Mouse (Mus musculus) stomach, embryonic 14.5 days (tissue): ENCODE data around the gene Farp1. TPM values are rescaled to one million over a fixed set of nuclear protein-coding genes. Genes with fewer than 3 reads are reported as not detected.

Experiments
- ATAC-seq: fragments of 200-750 bp; cut with Nextera tagmentation; 2 replicates; pipeline ENCODE4 v1.8.0; 2017; ENCODE audit warnings: low read depth, moderate TSS enrichment; ENCODE audit not compliant: insufficient number of reproducible peaks, insufficient read depth, low FRiP score
- H3K27ac ChIP-seq: fragments of 300-500 bp; sonication (generic); 2 replicates; pipeline ENCODE4 v1.5.1; 2014; ENCODE audit warnings: mild to moderate bottlenecking, low read length, moderate library complexity, mixed read lengths
- H3K27me3 ChIP-seq: fragments of 300-500 bp; sonication (generic); 2 replicates; pipeline ENCODE4 v1.6.1; 2014; ENCODE audit warnings: low read length, control low read depth, mixed read lengths; ENCODE audit not compliant: control insufficient read depth, insufficient read depth
- H3K36me3 ChIP-seq: fragments of 300-500 bp; sonication (generic); 2 replicates; pipeline ENCODE4 v1.6.1; 2014; ENCODE audit warnings: mild to moderate bottlenecking, control low read depth, low read length, moderate library complexity, mixed read lengths; ENCODE audit not compliant: control insufficient read depth, insufficient read depth
- H3K4me1 ChIP-seq: fragments of 300-500 bp; sonication (generic); 2 replicates; pipeline ENCODE4 v1.6.1; 2014; ENCODE audit warnings: low read length, control low read depth, mixed read lengths; ENCODE audit not compliant: control insufficient read depth, insufficient read depth
- H3K4me2 ChIP-seq: fragments of 300-500 bp; sonication (generic); replicated peaks from 2 replicates; pipeline ENCODE4 v1.6.1; 2014; ENCODE audit warnings: low read depth, low read length, control low read depth
- H3K4me3 ChIP-seq: fragments of 300-500 bp; sonication (generic); 2 replicates; pipeline ENCODE4 v1.5.1; 2014; ENCODE audit warnings: low read depth, low read length, control low read depth
- H3K9ac ChIP-seq: fragments of 300-500 bp; sonication (generic); replicated peaks from 2 replicates; pipeline ENCODE4 v1.6.1; 2014; ENCODE audit warnings: low read depth, mild to moderate bottlenecking, control low read depth, low read length, moderate library complexity, mixed read lengths
- H3K9me3 ChIP-seq: fragments of 300-500 bp; sonication (generic); 2 replicates; pipeline ENCODE4 v1.6.1; 2016; ENCODE audit warnings: low read depth, low read length, control low read depth; ENCODE audit not compliant: control insufficient read depth
- WGBS: fragments of 180-500 bp; shearing (Covaris S2); extraction: QIAGEN DNeasy Blood & Tissue Kit; methylation state at CpG from one replicate; pipeline ENCODE4 v1.1.7; 2014; 5-methylcytosine and 5-hydroxymethylcytosine counted together
- polyA plus RNA-seq: library from polyadenylated mRNA; unstranded; fragments of >200 nt; fragmentation: Nextera tagmentation; extraction: Ambion mirVana; gene quantifications from 2 replicates; pipeline ENCODE4 v1.2.1, GENCODE M21; 2014

Gene Farp1
- polyA plus RNA-seq, 1 experiment from 2014 or later = 22.2 TPM

- 72% methylated on average over 8 of the region's 8 CpGs for WGBS
- H3K27me3 ChIP-seq = no peaks in the 10 kb centered on the region
- no peak overlapping the region for H3K27ac ChIP-seq
- H3K4me3 ChIP-seq = no peak overlapping the region
- no peaks in the 10 kb centered on the region for H3K4me1 ChIP-seq
- H3K4me2 ChIP-seq = no peak overlapping the region
- H3K9ac ChIP-seq = no peak overlapping the region
- H3K36me3 ChIP-seq = no peaks in the 10 kb centered on the region
- H3K9me3 ChIP-seq = no peaks in the 10 kb centered on the region
- ATAC-seq = no peak
These were observed 9.6 kb upstream of the Farp1 start for GRCm38 (mm10) chr14:121025381-121025780.

GRCm38 (mm10) chr14:121031396-121031795 lies 3.6 kb upstream of the Farp1 start:
- H3K4me2 ChIP-seq = no peak overlapping the region
- no peaks in the 10 kb centered on the region for H3K9me3 ChIP-seq
- WGBS = 74% methylated on average over 2 of the region's 2 CpGs
- H3K36me3 ChIP-seq = no peaks in the 10 kb centered on the region
- H3K27me3 ChIP-seq = no peaks in the 10 kb centered on the region
- H3K27ac ChIP-seq = no peak overlapping the region
- H3K4me1 ChIP-seq = 0 out of 2 replicates have a peak, but pooled peaks cover 4% of the 10 kb centered on the region
- H3K4me3 ChIP-seq = no peak overlapping the region
- ATAC-seq = no peak
- H3K9ac ChIP-seq = no peak overlapping the region

GRCm38 (mm10) chr14:121034525-121034924 lies 475 bp upstream of the Farp1 start:
- Histone ChIP-seq H3K4me3 (peak overlapping the region; percentile 95), H3K9ac (no peak overlapping the region), H3K9me3 (no peaks in the 10 kb centered on the region), H3K27me3 (no peaks in the 10 kb centered on the region), H3K4me1 (peaks cover 24% of the 10 kb centered on the region), H3K27ac (no peak overlapping the region), H3K4me2 (peak overlapping the region; percentile 88), H3K36me3 (no peaks in the 10 kb centered on the region)
- no peak for ATAC-seq
- 27% methylated on average over 10 of the region's 10 CpGs for WGBS

GRCm38 (mm10) chr14:121035663-121036473 lies 868 bp downstream of the Farp1 start:
- Histone ChIP-seq H3K9me3 (no peaks in the 10 kb centered on the region), H3K27ac (peak overlapping the region; percentile 78), H3K4me2 (peak overlapping the region; percentile 88), H3K4me3 (peak overlapping the region; percentile 95), H3K4me1 (peaks cover 24% of the 10 kb centered on the region), H3K36me3 (no peaks in the 10 kb centered on the region), H3K9ac (peak overlapping the region; percentile 92), H3K27me3 (no peaks in the 10 kb centered on the region)
- under 1% methylated on average over 56 of the region's 100 CpGs for WGBS
- ATAC-seq = peak; percentile 80

DNA sequence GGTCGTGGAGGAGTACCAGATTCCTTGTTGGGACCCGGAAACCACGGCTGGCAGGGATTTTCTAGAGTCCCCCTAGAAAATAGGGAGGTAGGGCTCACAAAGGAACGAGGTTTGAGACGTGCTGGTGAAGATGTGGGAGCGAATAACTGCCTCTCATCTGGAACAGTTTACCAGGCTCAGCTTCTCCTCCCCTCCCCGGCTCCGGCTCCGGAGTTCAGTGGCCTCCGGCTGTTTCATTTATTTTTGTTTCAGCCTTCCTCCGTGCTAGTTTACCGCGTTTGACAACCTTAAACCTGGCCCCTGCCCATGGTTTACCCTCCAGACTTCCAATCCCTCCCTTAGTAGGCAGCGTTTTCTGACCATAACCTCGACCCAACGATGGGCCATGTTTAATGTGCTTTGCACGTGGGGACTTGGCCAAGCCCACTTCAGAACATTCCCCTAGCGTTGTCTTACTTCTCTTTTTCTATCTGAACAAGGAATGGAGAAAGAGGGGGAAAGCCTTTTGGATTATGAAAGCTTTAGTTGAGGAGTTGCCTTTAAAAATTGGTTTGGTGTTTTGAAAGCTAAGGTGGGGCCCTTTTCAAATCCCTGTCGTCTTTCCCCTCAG lies 1.7 kb downstream of the Farp1 start:
- WGBS = under 1% methylated on average over 19 of the region's 19 CpGs
- peaks cover 24% of the 10 kb centered on the region for H3K4me1 ChIP-seq
- H3K9ac ChIP-seq = peak overlapping the region; percentile 92
- H3K4me2 ChIP-seq = peak overlapping the region; percentile 88
- H3K27ac ChIP-seq = peak overlapping the region; percentile 78
- no peaks in the 10 kb centered on the region for H3K36me3 ChIP-seq
- H3K27me3 ChIP-seq = no peaks in the 10 kb centered on the region
- no peaks in the 10 kb centered on the region for H3K9me3 ChIP-seq
- ATAC-seq = no peak
- H3K4me3 ChIP-seq = peak overlapping the region; percentile 95

- no peak for ATAC-seq
- 6% methylated on average over 7 of the region's 7 CpGs for WGBS
- Histone ChIP-seq H3K4me2 (peak overlapping the region; percentile 88), H3K27ac (peak overlapping the region; percentile 78; the same call in 1 of the 2 replicates), H3K4me3 (peak overlapping the region; percentile 95), H3K9me3 (no peaks in the 10 kb centered on the region), H3K36me3 (no peaks in the 10 kb centered on the region), H3K4me1 (peaks cover 24% of the 10 kb centered on the region), H3K9ac (no peak overlapping the region), H3K27me3 (no peaks in the 10 kb centered on the region)
These were observed 2.3 kb downstream of the Farp1 start for GRCm38 (mm10) chr14:121037276-121037675.

DNA sequence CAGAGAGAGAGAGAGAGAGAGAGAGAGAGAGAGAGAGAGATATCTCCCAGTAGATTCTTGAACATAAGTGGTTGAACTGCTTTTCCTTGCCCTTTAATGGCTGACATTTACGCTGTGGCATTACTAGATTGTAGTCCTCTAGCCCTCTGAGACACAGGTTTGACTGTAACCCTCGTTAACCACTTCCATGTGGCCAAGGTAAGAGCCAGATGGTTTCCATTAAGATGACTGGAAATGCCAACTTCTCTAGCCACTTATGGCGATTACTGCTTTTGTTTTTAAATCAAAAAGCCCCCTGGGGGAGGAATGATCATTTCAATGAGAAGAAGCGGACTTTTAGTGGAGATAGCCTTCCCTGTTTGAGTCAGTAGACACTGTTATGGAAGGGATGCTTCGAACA lies 3.7 kb downstream of the Farp1 start:
- Histone ChIP-seq H3K36me3 (no peaks in the 10 kb centered on the region), H3K4me2 (no peak overlapping the region), H3K9me3 (no peaks in the 10 kb centered on the region), H3K27me3 (no peaks in the 10 kb centered on the region), H3K27ac (no peak overlapping the region), H3K4me1 (peaks cover 24% of the 10 kb centered on the region), H3K9ac (no peak overlapping the region), H3K4me3 (no peak overlapping the region)
- WGBS = 42% methylated on average over 5 of the region's 5 CpGs
- no peak for ATAC-seq

GRCm38 (mm10) chr14:121044145-121044544 lies 9.1 kb downstream of the Farp1 start:
- ATAC-seq = no peak
- Histone ChIP-seq H3K27ac (no peak overlapping the region), H3K9me3 (no peaks in the 10 kb centered on the region), H3K4me1 (no peaks in the 10 kb centered on the region), H3K27me3 (no peaks in the 10 kb centered on the region), H3K9ac (no peak overlapping the region), H3K4me2 (no peak overlapping the region), H3K4me3 (no peak overlapping the region), H3K36me3 (no peaks in the 10 kb centered on the region)
- 93% methylated on average over 3 of the region's 3 CpGs for whole genome bisulfite sequencing
